Mouse (Mus musculus) fat pad, adult 2 months (tissue): ENCODE results near the gene G430095P16Rik.

Experiments used
- DNase-seq: peaks from one replicate; pipeline ENCODE4 v3.0.0-alpha.2; 2011; ENCODE audit warnings: low read depth, low spot score; ENCODE audit errors: extremely low read depth

Gene G430095P16Rik

GRCm38 (mm10) chr8:84722850-84723570 is at the start of gene G430095P16Rik:
G430095P16Rik (plus strand) TSS chr8:84723007.
- no peak for DNase-seq

GRCm38 (mm10) chr8:84677305-84677704 is 45.5 kb upstream of the G430095P16Rik start:
- no peak for DNase-seq

DNA sequence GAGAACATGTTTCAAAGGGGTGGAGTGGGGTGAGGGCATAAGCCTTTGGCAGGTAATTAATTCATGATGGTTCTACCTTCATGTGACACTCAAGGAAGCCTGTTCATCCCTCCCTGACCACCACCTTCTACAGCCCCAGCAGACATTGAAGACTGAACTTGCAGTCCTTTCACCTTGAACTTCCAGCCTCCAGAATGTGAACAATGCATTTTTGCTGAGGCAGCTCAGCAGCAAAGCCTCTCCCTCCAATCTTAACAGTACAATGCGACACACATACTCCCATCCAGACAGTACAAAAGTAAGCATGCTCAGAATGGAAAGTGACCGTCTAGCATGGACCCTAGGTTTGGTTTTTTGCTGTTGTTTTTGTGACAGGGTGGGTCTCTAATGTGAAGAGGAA is 41.3 kb upstream of the G430095P16Rik start:
- no peak for DNase-seq

DNA sequence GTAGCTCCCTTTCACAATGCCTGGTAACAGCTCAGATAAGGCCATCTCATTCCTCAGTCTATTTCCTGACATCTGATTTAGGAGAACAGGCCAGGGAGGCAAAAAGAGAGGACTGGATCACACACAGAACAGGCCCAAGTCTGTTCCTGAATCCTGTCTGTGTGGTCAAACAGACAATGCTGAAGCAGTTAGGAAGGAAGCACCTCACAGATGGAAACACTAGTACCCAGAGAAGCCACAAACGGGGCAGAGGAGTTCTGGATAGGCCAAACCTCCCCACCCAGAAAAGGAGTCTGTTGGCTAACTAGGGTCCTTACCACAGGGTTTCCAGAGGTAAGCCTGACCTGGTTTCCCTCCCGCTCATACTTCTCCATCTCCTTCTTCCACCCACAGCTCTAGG is 40.5 kb upstream of the G430095P16Rik start:
- DNase-seq, result no peak

DNA sequence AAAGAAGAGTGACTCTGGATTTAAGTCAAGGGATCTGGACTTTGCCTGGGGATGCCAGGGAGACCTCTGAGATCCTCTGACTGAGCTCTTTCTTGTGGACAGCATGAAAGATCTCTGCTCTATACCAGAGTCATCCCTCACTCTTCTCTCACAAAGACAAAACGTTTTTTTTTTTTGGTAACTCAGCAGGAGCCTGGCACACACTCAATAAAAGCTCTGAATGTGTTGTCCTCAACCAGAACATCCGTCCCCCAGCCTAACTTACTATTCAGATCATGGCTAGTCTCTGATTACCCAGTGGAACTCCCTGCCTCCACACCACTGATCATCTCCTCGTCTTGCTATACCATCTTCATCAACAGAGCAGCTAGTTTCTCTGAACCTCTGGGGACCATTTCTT is 38.3 kb upstream of the G430095P16Rik start:
- DNase-seq, result no peak

GRCm38 (mm10) chr8:84686191-84687002 is 36.4 kb upstream of the G430095P16Rik start, which contains the start of gene Trmt1:
Trmt1 (plus strand) TSS chr8:84686307.
- DNase-seq, result no peak

GRCm38 (mm10) chr8:84687003-84687704 is 35.7 kb upstream of the G430095P16Rik start:
- DNase-seq, result no peak

GRCm38 (mm10) chr8:84687705-84688100 is 35.1 kb upstream of the G430095P16Rik start, which contains the start of gene Nacc1:
Nacc1 (minus strand) TSS chr8:84687862.
- no peak for DNase-seq

- DNase-seq, result no peak
These were observed 33.5 kb upstream of the G430095P16Rik start for GRCm38 (mm10) chr8:84689091-84689915.

GRCm38 (mm10) chr8:84693332-84693731 is 29.5 kb upstream of the G430095P16Rik start:
- no peak for DNase-seq

DNA sequence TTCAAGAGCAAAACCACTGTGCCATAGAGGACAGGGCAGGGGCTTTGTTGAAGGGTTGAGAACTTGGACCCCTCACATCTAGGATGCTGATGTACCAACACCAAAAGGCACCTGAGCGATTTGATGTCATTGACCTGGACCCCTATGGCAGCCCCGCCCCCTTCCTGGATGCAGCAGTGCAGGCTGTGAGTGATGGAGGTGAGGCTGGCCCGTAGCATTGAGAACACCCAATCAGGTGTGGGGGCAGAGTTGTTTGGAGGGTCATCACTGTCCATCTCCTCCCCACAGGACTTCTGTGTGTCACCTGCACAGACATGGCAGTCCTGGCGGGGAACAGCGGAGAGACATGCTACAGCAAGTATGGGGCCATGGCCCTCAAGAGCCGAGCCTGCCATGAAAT is 27.7 kb upstream of the G430095P16Rik start:
- no peak for DNase-seq

DNA sequence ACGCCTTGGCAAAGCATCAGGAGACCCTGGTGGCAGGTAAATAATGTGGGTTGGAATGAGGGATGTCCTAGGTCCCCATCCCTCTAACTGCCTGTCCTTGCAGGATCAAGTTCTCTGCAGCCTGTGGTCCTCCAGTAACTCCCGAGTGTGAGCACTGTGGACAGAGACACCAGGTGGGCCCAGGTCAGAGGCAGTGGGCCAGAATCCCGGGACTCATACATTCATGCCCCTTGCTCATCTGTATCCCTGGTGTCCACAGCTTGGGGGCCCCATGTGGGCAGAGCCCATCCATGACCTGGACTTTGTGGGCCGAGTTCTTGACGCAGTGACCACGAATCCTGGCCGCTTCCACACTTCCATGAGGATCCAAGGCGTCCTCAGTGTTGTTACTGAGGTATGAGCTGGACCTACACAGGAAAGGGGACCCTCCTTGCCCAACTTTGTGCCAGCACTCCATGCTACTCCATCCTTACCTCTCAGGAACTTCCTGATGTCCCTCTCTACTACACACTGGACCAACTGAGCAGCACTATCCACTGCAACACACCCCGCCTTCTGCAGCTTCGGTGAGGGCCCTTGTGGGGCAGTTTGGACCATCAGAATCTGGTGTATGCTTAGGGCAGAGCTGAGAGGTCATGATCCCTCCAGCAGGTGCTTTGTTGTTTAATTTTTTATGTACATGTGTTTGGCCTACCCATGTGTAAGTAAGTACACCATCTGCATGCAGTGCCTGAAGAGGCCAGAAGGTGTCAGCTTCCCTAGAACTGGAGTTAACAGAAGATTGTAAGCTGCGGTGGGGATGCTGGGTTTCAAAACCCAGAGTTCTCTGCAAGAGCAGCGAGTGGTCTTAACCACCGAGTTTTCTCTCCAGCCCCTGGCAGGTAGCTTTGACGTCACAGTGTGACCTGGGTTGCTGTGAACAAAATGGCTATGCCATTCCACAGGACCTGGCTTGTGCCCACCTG is 25.4 kb upstream of the G430095P16Rik start:
- DNase-seq, result no peak

- no peak for DNase-seq
These were observed 24.5 kb upstream of the G430095P16Rik start for GRCm38 (mm10) chr8:84698288-84698687.

GRCm38 (mm10) chr8:84698929-84699401 is 23.8 kb upstream of the G430095P16Rik start:
- DNase-seq, result peak; percentile 62

DNA sequence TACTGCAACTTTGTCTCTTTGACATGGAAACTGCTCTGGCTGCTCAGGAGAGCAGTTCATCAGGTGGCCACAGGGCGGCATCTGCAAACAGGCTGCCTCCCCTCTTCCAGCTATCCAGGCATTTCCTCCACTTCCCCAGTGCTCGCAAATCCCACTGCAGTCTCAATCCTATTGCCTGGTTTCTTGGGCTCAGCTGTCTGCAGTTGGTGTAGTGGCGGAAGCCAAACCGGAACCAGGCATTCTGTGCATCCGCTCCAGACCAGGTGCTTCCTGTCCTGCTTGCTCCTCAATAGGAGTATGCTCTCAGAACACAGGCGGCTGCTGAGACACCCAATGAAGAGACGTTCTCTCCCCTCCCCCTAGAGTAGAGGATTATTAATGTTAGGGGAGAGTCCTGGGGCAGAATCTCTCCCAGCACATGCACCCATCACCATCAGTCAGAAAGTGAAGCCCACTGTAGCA is 22.9 kb upstream of the G430095P16Rik start:
- no peak for DNase-seq

- DNase-seq, result no peak
These were observed 22.3 kb upstream of the G430095P16Rik start for GRCm38 (mm10) chr8:84700526-84700925.

- DNase-seq, result no peak
These were observed 21.6 kb upstream of the G430095P16Rik start, which contains the start of gene Lyl1 for GRCm38 (mm10) chr8:84700941-84701911. Lyl1 (plus strand) TSS chr8:84701457.

- DNase-seq, result no peak
These were observed 20.2 kb upstream of the G430095P16Rik start for GRCm38 (mm10) chr8:84702561-84702960.
